Mouse (Mus musculus) heart, embryonic 16.5 days (tissue): ENCODE results near the gene Bbs9. TPM values are rescaled to one million over a fixed set of nuclear protein-coding genes. Genes with fewer than 3 reads are reported as not detected.

ENCODE experiments used
- ATAC-seq: fragments of 200-750 bp; cut with Nextera tagmentation; replicated peaks from 2 replicates; pipeline ENCODE4 v1.8.0; 2017; ENCODE audit warnings: moderate number of reproducible peaks; ENCODE audit not compliant: insufficient read depth, low FRiP score; ENCODE audit errors: extremely low read depth
- H3K27ac ChIP-seq: fragments of 300-500 bp; sonication (generic); 2 replicates; pipeline ENCODE4 v1.5.1; 2014; ENCODE audit warnings: mild to moderate bottlenecking, low read length, control low read depth, moderate library complexity
- H3K27me3 ChIP-seq: fragments of 300-500 bp; sonication (generic); 2 replicates; pipeline ENCODE4 v1.6.1; 2014; ENCODE audit warnings: low read length, mixed read lengths; ENCODE audit not compliant: control insufficient read depth, insufficient read depth
- H3K36me3 ChIP-seq: fragments of 300-500 bp; sonication (generic); 2 replicates; pipeline ENCODE4 v1.6.1; 2014; ENCODE audit not compliant: control insufficient read depth, insufficient read depth
- H3K4me1 ChIP-seq: fragments of 300-500 bp; sonication (generic); 2 replicates; pipeline ENCODE4 v1.6.1; 2014; ENCODE audit warnings: low read length, mixed read lengths; ENCODE audit not compliant: control insufficient read depth, insufficient read depth
- H3K4me2 ChIP-seq: fragments of 300-500 bp; sonication (generic); 2 replicates; pipeline ENCODE4 v1.6.1; 2014; ENCODE audit warnings: low read depth, mild to moderate bottlenecking, control low read depth, low read length
- H3K4me3 ChIP-seq: fragments of 300-500 bp; sonication (generic); 2 replicates; pipeline ENCODE4 v1.5.1; 2014; ENCODE audit warnings: mild to moderate bottlenecking, control low read depth, low read length
- H3K9ac ChIP-seq: fragments of 300-500 bp; sonication (generic); 2 replicates; pipeline ENCODE4 v1.6.1; 2014; ENCODE audit warnings: low read length, control low read depth
- H3K9me3 ChIP-seq: fragments of 300-500 bp; sonication (generic); replicated peaks from 2 replicates; pipeline ENCODE4 v1.6.1; 2016; ENCODE audit warnings: low read length; ENCODE audit not compliant: control insufficient read depth
- WGBS: fragments of 180-500 bp; shearing (Covaris S2); extraction: QIAGEN DNeasy Blood & Tissue Kit; methylation state at CpG from one replicate; pipeline ENCODE4 v1.1.7; 2014; 5-methylcytosine and 5-hydroxymethylcytosine counted together
- polyA plus RNA-seq: library from polyadenylated mRNA; unstranded; fragments of >200 nt; fragmentation: Nextera tagmentation; extraction: Ambion mirVana; gene quantifications from 2 replicates; pipeline ENCODE4 v1.2.1, GENCODE M21; 2015

Bbs9 gene
- 7.9 and 8.1 TPM in 2 replicates for polyA plus RNA-seq

DNA sequence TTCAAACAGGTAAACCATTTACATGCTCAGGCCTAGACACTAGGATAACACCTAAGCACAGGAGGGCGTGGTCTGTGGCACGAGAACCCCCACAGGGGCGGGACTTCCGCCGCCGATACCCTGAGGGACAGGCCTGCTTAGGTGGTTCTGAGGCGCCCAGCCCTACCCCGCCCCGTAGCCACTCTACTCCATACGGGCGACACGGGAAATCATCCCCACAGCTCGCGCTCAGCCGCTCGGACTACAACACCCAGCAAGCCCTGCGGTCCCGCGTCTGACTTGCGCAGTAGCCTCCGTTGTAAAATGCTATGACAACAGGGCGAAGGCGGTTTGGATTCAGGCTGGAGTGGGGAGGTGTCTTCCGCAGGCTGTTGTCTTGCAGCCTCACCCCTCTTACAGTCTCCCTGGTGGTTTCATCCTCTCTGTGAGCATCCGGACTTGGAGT lies at the start of gene Bbs9:
Bbs9 (plus strand) TSS at position 292 of the 445 bp plus-strand sequence.
- Histone ChIP-seq H3K27ac (peak within 1 kb of the TSS; percentile 64), H3K4me2 (peak within 1 kb of the TSS; percentile 99), H3K9me3 (no peaks in the 10 kb centered on the region), H3K4me1 (0 out of 2 replicates have a peak, but pooled peaks cover 5% of the 10 kb centered on the region), H3K9ac (peak within 1 kb of the TSS; percentile 72), H3K27me3 (no peaks in the 10 kb centered on the region), H3K4me3 (peak within 1 kb of the TSS; percentile 84), H3K36me3 (no peaks in the 10 kb centered on the region)
- ATAC-seq, result peak; percentile 98
- WGBS, result 1% methylated on average over 25 of the region's 25 CpGs

- Histone ChIP-seq H3K27ac (no peak overlapping the region), H3K36me3 (no peaks in the 10 kb centered on the region), H3K4me2 (no peak overlapping the region), H3K9ac (no peak overlapping the region), H3K4me3 (no peak overlapping the region), H3K27me3 (no peaks in the 10 kb centered on the region), H3K9me3 (no peaks in the 10 kb centered on the region), H3K4me1 (peaks cover 20% of the 10 kb centered on the region)
- ATAC-seq, result no peak
- WGBS, result 62% methylated on average over 4 of the region's 4 CpGs
These were observed 47.4 kb upstream of the Bbs9 start for GRCm38 (mm10) chr9:22428028-22428665.

- Histone ChIP-seq H3K27me3 (no peaks in the 10 kb centered on the region), H3K4me3 (no peak overlapping the region), H3K9me3 (no peaks in the 10 kb centered on the region), H3K4me2 (no peak overlapping the region), H3K36me3 (no peaks in the 10 kb centered on the region), H3K9ac (no peak overlapping the region), H3K4me1 (peaks cover 14% of the 10 kb centered on the region), H3K27ac (no peak overlapping the region)
- no peak for ATAC-seq
- WGBS, result 74% methylated on average over 14 of the region's 14 CpGs
These were observed 46.7 kb upstream of the Bbs9 start for GRCm38 (mm10) chr9:22428666-22429410.

DNA sequence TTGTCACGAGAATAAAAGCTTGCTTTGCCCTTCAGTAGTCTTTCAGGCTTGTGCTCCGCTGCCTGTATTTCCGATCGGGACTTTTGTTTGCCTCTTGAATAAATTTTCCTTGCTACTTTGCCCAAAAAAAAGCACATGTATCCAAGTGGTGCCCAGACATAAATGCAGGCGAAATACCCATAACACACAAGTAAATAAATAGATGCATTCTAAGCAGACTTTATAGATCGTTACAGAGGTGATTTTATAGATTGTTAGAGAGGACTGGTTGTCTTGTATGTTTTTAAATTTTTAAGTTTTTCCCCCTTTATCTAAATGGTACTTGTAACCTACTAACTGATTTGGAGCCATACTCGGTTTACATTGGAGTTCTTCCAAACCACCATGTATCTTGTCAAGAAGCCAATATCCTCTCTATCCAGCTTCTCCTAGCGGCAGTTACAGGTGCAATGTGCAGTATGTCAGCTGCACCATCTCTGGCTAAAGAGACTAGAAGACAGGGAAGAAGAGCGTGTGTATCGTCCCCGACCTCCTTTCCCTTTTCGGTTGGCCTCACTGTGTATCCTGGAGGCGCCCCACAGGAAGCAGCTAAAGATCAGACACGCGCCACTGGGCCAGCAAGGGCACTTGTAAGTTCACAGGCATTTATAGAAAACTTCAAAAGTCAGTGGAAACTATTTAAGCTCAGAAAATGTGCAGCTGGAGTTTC lies 45.8 kb upstream of the Bbs9 start:
- Histone ChIP-seq H3K27me3 (no peaks in the 10 kb centered on the region), H3K9me3 (no peaks in the 10 kb centered on the region), H3K4me1 (peaks cover 8% of the 10 kb centered on the region), H3K9ac (no peak overlapping the region), H3K27ac (peak overlapping the region; percentile 55), H3K4me2 (peak overlapping the region; percentile 40), H3K4me3 (no peak overlapping the region), H3K36me3 (no peaks in the 10 kb centered on the region)
- ATAC-seq, result 0 out of 2 replicates have a peak, but pooled peaks have one; percentile 53
- WGBS, result 48% methylated on average over 15 of the region's 15 CpGs

DNA sequence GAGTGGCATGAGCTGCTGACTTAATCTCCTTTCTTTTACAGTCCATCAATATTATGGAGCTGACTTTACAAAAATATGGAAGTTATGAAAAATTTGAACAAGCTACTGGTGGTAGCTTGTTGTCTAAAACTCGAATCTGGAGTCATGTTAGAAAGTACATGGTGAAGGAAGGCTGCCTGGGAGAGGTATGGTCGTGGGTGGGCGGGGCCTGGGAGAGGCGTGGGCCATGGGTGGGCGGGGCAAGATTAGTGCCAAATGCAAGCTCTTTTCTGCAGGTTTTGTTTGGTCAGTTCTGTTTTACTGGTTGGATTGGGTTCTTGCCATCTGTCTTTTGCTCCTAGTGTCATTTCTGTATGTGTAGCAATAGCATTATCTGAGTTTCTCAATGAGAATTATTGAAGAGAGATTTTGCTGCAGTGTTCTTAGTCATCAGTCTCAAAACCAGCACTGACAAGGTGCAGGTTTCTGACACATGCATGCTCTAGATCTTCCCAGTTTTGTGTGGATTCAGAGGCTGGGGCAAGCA lies 45.1 kb upstream of the Bbs9 start:
- H3K9me3 ChIP-seq, result no peaks in the 10 kb centered on the region
- ATAC-seq, result 0 out of 2 replicates have a peak, but pooled peaks have one; percentile 34
- peaks cover 8% of the 10 kb centered on the region for H3K4me1 ChIP-seq
- no peak overlapping the region for H3K9ac ChIP-seq
- no peaks in the 10 kb centered on the region for H3K36me3 ChIP-seq
- H3K27ac ChIP-seq, result peak overlapping the region; percentile 55
- 35% methylated on average over 5 of the region's 5 CpGs for WGBS
- no peak overlapping the region for H3K4me3 ChIP-seq
- H3K4me2 ChIP-seq, result peak overlapping the region; percentile 40
- no peaks in the 10 kb centered on the region for H3K27me3 ChIP-seq

- H3K9ac ChIP-seq, result no peak overlapping the region
- H3K4me1 ChIP-seq, result peaks cover 8% of the 10 kb centered on the region
- H3K36me3 ChIP-seq, result no peaks in the 10 kb centered on the region
- H3K4me2 ChIP-seq, result no peak overlapping the region
- H3K27me3 ChIP-seq, result no peaks in the 10 kb centered on the region
- no peaks in the 10 kb centered on the region for H3K9me3 ChIP-seq
- no peak overlapping the region for H3K4me3 ChIP-seq
- no peak for ATAC-seq
- H3K27ac ChIP-seq, result no peak overlapping the region
- 82% methylated on average over 2 of the region's 2 CpGs for WGBS
These were observed 42.3 kb upstream of the Bbs9 start for GRCm38 (mm10) chr9:22433221-22433620.

GRCm38 (mm10) chr9:22434101-22434500 lies 41.4 kb upstream of the Bbs9 start:
- Histone ChIP-seq H3K27me3 (no peaks in the 10 kb centered on the region), H3K9me3 (no peaks in the 10 kb centered on the region), H3K9ac (no peak overlapping the region), H3K4me2 (no peak overlapping the region), H3K4me3 (no peak overlapping the region), H3K4me1 (peaks cover 5% of the 10 kb centered on the region), H3K36me3 (no peaks in the 10 kb centered on the region), H3K27ac (no peak overlapping the region)
- 74% methylated on average over 2 of the region's 2 CpGs for WGBS
- ATAC-seq, result no peak

DNA sequence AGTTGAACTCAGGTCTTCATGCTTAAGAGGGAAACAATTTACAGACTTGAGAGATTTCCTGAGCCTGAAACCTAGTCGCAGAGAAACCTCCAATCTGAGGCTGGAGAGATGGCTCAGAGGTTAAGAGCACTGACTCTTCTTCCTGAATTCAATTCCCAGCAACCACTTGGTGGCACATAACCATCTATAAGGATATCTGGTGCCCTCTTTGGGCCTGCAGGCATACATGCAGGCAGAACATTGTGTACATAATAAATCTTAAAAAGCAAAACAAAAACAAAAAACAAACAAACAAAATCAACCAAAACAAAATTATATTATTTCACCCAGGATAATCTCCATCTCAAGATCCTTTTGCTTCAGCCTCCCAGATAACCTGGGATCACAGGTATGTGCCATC lies 36.7 kb upstream of the Bbs9 start:
- no peak overlapping the region for H3K27ac ChIP-seq
- H3K36me3 ChIP-seq, result peaks cover 4% of the 10 kb centered on the region
- no peak for ATAC-seq
- 58% methylated on average over 1 of the region's 1 CpGs for WGBS
- H3K9ac ChIP-seq, result no peak overlapping the region
- H3K4me3 ChIP-seq, result no peak overlapping the region
- no peak overlapping the region for H3K4me2 ChIP-seq
- no peaks in the 10 kb centered on the region for H3K27me3 ChIP-seq
- 0 out of 2 replicates have a peak, but pooled peaks cover 3% of the 10 kb centered on the region for H3K9me3 ChIP-seq
- no peaks in the 10 kb centered on the region for H3K4me1 ChIP-seq
